Mouse (Mus musculus) CD4-positive, CD25-positive, alpha-beta regulatory T cell, adult 4 months (primary cell): Measurements from ENCODE around the gene Syt16. TPM values are rescaled to one million over a fixed set of nuclear protein-coding genes. Genes with fewer than 3 reads are reported as not detected.

Source experiments
- ATAC-seq: one replicate; pipeline ENCODE4 v1.8.0; 2017
- polyA plus RNA-seq, 2 experiments: library from polyadenylated mRNA; unstranded; fragments of 100-300 nt; shearing (Covaris generic); gene quantifications; one replicate each; pipeline ENCODE4 v1.2.1; 2017

The Syt16 gene
- polyA plus RNA-seq = not detected

GRCm38 (mm10) chr12:73997297-73998127, at the start of gene Syt16:
TSS of gene Syt16 (plus strand) at chr12:73997661.
- no peak for ATAC-seq

GRCm38 (mm10) chr12:73948415-73948814, 49.0 kb upstream of the Syt16 start:
- no peak for ATAC-seq

GRCm38 (mm10) chr12:73949318-73950058, 48.0 kb upstream of the Syt16 start:
- ATAC-seq = no peak

GRCm38 (mm10) chr12:73952879-73953278, 44.6 kb upstream of the Syt16 start:
- ATAC-seq = peak; percentile 68

GRCm38 (mm10) chr12:73953420-73954186, 43.9 kb upstream of the Syt16 start:
- ATAC-seq = peak; percentile 60

GRCm38 (mm10) chr12:73954785-73955184, 42.7 kb upstream of the Syt16 start:
- no peak for ATAC-seq

- no peak for ATAC-seq
Observed at GRCm38 (mm10) chr12:73957676-73958075, 39.8 kb upstream of the Syt16 start.

GRCm38 (mm10) chr12:73958830-73959229, 38.6 kb upstream of the Syt16 start:
- ATAC-seq = no peak

GRCm38 (mm10) chr12:73964291-73965281, 32.9 kb upstream of the Syt16 start, which contains the start of gene Snapc1:
TSS of gene Snapc1 (plus strand) at chr12:73964481.
- ATAC-seq = peak; percentile 99

- no peak for ATAC-seq
Observed at GRCm38 (mm10) chr12:73969142-73969541, 28.3 kb upstream of the Syt16 start.

- no peak for ATAC-seq
Observed at GRCm38 (mm10) chr12:73974584-73974983, 22.9 kb upstream of the Syt16 start.

- no peak for ATAC-seq
Observed at GRCm38 (mm10) chr12:73978144-73978543, 19.3 kb upstream of the Syt16 start.

- ATAC-seq = no peak
Observed at GRCm38 (mm10) chr12:73979667-73980066, 17.8 kb upstream of the Syt16 start.

GRCm38 (mm10) chr12:73982533-73982932, 14.9 kb upstream of the Syt16 start:
- no peak for ATAC-seq

- ATAC-seq = no peak
Observed at GRCm38 (mm10) chr12:73986299-73986698, 11.2 kb upstream of the Syt16 start.

- ATAC-seq = no peak
Observed at GRCm38 (mm10) chr12:73988393-73989008, 9.0 kb upstream of the Syt16 start.

GRCm38 (mm10) chr12:73989594-73989993, 7.9 kb upstream of the Syt16 start:
- ATAC-seq = peak; percentile 89

- ATAC-seq = no peak
Observed at GRCm38 (mm10) chr12:73996906-73997296, 560 bp upstream of the Syt16 start.

GRCm38 (mm10) chr12:73998128-73998456, 631 bp downstream of the Syt16 start:
- ATAC-seq = no peak

- no peak for ATAC-seq
Observed at GRCm38 (mm10) chr12:74002449-74002848, 5.0 kb downstream of the Syt16 start.

- peak; percentile 49 for ATAC-seq
Observed at GRCm38 (mm10) chr12:74009448-74009911, 12.0 kb downstream of the Syt16 start.
